Mouse (Mus musculus): ENCODE measurements around the gene Gjb6. TPM values are rescaled to one million over a fixed set of nuclear protein-coding genes. Genes with fewer than 3 reads are reported as not detected.

Gene Gjb6
- polyA plus RNA-seq, 1 experiment from 2014 or later = not detected

Other genes with a start within 250 kb of the Gjb6 start
- gene Zmym2, start 247.0 kb downstream of the Gjb6 start, polyA plus RNA-seq (2015; fragmentation: Nextera tagmentation; extraction: Ambion mirVana) = 7.6 and 7.7 TPM in 2 replicates
- 0.12 and 0.53 TPM in 2 replicates for gene Gja3, start 75.5 kb downstream of the Gjb6 start, polyA plus RNA-seq (2015; fragmentation: Nextera tagmentation; extraction: Ambion mirVana)
- gene Gjb2, start 28.9 kb downstream of the Gjb6 start, polyA plus RNA-seq (2015; fragmentation: Nextera tagmentation; extraction: Ambion mirVana) = 18.0 and 20.0 TPM in 2 replicates
- not detected in 2 replicates for gene Gm4491, start 17.7 kb downstream of the Gjb6 start, polyA plus RNA-seq (2015; fragmentation: Nextera tagmentation; extraction: Ambion mirVana)